Mouse (Mus musculus) C2C12 (cell line): ENCODE results near the gene Pik3r6.

Experiments
- CEBPB ChIP-seq: IDR thresholded peaks from one replicate; pipeline ENCODE4 v1.6.1; 2011; ENCODE audit warnings: low read depth, mild to moderate bottlenecking, control low read depth, moderate library complexity
- CTCF ChIP-seq: IDR thresholded peaks from one replicate; pipeline ENCODE4 v1.5.1; 2011; ENCODE audit not compliant: control insufficient read depth, insufficient read depth, insufficient read length
- FOSL1 ChIP-seq: IDR thresholded peaks from one replicate; pipeline ENCODE4 v1.8.0; 2011; ENCODE audit warnings: mild to moderate bottlenecking, low read length; ENCODE audit not compliant: poor library complexity, insufficient read depth, severe bottlenecking
- MAX ChIP-seq: IDR thresholded peaks from one replicate; pipeline ENCODE4 v1.6.1; 2011; ENCODE audit warnings: mild to moderate bottlenecking, control low read depth
- MYOD1 ChIP-seq: IDR thresholded peaks from one replicate; pipeline ENCODE4 v1.6.1; 2011; ENCODE audit warnings: low read depth; ENCODE audit not compliant: control insufficient read depth, insufficient read length
- MYOG ChIP-seq: IDR thresholded peaks from one replicate; pipeline ENCODE4 v1.6.1; 2011; ENCODE audit not compliant: control insufficient read depth, insufficient read length; ENCODE audit errors: extremely low read depth
- USF1 ChIP-seq: IDR thresholded peaks from one replicate; pipeline ENCODE4 v1.6.1; 2011; ENCODE audit warnings: low read depth, mild to moderate bottlenecking, control low read depth, moderate library complexity

- TF ChIP-seq CTCF: no peak
- no peak for TF ChIP-seq MYOG
- no peak for TF ChIP-seq FOSL1
- no peak for TF ChIP-seq MYOD1
- TF ChIP-seq USF1: no peak
- no peak for TF ChIP-seq MAX
- TF ChIP-seq CEBPB: no peak
These were observed 43.8 kb upstream of the Pik3r6 start for GRCm38 (mm10) chr11:68459021-68459420.
